Mouse (Mus musculus) left cerebral cortex, postnatal 10 days (tissue): ENCODE results near the gene Sass6. TPM values are rescaled to one million over a fixed set of nuclear protein-coding genes. Genes with fewer than 3 reads are reported as not detected.
"Not testable (repeated sequence)": the region's sequence is repeated elsewhere in the genome, so short reads cannot be mapped to it uniquely, and the experiment has no call there.

Source experiments
- DNase-seq, 2 experiments: peaks; one replicate each; pipeline ENCODE4 v3.0.0; 2021 to 2022; ENCODE audit warnings: low spot score in 2 of 2, mixed read lengths in 1 of 2; ENCODE audit errors: extremely low spot score in 1 of 2
- intact Hi-C: fragments of 180-260 bp; cut with DNase I; formaldehyde crosslinking; loops from one replicate; pipeline ENCODE4 v1.15.1; 2025
- total RNA-seq, 2 experiments: library from RNA; stranded (reverse); gene quantifications; 2 replicates each; pipeline ENCODE4 v1.2.3; 2021

Gene Sass6
- 1 to 10 TPM; 8.9 to 9.9 TPM for total RNA-seq

DNA sequence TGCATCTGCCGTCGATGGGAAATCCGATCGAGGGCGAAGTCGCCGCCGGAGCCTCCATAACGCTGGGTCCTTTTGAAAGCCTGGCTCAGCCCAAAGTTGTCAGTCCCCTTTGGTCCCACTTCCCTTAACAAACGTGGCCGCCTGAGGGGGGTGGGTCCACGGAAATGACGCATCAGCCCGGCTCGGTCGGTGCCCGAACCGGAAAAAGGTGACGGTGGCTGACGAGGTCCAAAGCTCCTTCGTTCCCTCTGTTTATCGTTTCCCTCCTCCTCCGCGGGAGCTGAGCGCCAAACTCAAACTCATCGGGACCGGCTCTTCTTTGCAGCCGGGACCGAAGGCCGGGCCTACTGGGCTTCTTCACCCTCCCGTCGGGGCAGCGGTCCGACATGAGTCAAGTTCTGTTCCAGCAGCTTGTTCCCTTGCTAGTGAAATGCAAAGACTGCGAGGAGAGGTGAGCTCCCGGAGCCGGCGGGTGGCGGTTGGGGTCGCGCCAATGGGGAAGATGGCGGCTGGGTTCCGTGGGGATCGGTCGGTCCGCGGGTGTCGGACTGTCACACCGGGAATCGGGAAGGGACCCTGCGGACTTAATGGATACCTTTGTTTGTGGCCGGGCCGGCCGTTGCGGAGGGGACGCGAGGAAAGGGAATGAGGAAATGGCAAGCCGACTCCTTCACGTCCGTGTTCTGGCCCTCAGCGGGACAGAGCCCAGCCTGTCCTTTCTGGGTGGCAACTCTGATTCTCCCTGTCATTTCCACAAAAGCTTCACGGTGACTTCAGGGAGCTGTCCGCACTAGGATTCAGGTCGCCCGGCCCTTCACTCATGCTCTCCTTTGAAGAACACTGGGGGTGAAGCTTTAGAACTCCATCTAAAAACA is at the start of gene Sass6:
Sass6 (plus strand) TSS at position 255 of the 875 bp plus-strand sequence.
- intact Hi-C loops: loop anchor here (5.0 to 10.0 kb wide), 2 partner anchors 152 to 240 kb away; no protein-coding TSS in a partner anchor
- DNase-seq: peak; percentile 99

DNA sequence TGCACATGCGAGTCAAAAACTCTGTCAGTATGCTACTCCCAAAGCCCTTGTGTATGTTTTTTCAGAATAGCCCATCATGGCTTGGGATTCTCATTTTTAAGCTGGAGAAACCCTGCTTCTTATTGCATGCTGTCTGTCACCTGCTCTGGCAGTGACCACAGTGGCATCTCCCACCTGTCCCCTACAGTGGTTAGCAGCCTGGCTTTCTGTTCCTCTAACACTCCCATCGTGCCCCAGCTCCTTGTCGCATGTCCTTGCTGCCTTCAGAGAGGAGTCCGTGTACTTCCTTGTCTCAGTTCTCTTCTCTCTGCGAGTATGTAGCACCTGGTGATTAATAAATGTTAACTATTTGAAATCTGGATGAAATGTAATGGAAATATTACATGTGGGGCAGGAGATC is 47.4 kb upstream of the Sass6 start:
- DNase-seq: no peak
- intact Hi-C loops: loop anchor here (5.0 kb wide), 1 partner anchor 40 kb away; no protein-coding TSS in a partner anchor

DNA sequence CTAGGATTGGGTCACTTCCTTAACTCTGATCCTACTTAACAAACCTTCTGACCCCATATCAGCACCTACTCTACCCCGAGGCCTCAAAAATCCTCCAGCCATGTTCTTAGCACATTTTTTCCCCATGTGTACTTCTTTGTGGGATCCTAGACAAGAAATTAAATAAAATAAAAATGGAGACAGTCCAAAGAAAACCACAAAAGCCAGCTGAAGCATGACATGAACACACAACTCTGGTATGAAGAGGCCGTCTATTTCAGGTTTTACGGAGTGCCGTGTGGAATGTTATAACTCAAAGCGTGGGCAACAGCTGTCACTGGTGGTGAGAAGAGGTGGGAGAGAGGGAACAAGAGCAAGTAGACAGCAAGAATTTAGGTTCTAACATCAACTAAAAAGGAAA is 43.4 kb upstream of the Sass6 start:
- DNase-seq: no peak
- intact Hi-C loops: no loop called here

DNA sequence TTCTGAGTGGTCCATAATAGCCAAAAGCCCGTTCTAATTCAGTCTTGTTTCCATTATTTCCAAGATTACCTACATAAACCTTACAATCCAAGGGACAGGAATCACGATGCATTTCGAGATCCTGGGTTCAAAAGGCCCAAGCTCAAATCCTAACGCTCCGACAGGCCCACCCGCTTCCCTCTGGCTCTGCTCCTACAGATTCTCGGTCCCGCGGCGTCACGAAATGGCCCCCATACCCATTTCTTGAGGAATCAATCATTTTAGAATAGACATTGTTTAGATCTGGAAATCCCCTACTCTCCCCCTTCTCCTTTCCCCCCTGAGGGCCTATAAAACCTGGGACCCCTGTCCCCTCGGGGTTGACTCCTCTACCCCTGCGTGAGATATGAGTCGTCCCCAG is 33.5 kb upstream of the Sass6 start:
- intact Hi-C loops, DNase-seq: not testable (repeated sequence)

DNA sequence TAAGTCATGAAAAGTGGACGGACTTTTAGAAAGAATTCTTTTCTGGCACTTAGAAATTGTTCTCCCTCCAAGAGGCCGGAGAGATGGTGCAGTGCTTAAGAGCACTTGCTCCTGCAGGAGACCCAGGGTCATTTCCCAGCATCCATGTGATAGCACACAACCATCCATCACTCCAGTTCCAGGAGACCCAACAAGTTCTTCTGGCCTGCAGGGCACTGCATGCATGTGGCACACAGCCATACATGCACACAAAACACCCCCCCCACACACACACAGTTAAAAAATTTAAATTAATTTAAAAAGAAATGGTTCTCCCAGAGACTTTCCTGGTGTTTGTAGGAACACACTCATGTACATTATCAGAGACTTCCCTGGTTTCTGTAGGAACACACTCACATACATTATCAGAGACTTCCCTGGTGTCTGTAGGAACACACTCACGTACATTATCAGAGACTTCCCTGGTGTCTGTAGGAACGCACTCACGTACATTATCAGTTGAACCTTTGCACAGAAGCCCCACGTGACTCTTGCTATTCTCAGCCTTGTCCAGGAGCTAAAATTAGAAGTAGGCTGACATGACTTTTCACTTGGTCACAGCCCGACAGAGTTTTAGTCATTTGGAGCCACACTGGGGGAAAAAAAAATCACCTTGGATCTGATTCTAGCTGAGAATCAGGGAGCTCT is 32.2 kb upstream of the Sass6 start, which contains the start of gene Lrrc39:
Lrrc39 (plus strand) TSS at position 566 of the 687 bp plus-strand sequence.
- intact Hi-C loops: no loop called here
- no peak for DNase-seq

DNA sequence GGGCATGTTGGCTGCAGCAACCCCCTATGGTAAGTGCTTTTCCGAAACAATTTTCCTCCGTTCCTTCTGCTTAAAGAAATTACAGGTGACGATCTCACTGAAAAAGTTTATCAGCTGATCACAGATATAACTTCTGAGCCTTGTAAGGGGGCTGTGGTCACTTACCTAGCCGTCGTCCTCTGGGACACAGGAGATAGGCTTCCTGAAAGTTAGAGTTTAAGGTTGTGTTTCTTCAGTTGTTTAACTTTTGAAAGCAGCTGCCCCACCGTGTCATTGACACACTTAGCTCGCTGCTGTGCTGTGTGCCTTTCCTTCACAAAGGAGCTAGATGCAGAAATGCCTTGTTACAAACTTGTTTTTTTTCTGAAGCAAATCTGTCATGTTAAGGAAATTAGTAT is 31.7 kb upstream of the Sass6 start:
- intact Hi-C loops: no loop called here

DNA sequence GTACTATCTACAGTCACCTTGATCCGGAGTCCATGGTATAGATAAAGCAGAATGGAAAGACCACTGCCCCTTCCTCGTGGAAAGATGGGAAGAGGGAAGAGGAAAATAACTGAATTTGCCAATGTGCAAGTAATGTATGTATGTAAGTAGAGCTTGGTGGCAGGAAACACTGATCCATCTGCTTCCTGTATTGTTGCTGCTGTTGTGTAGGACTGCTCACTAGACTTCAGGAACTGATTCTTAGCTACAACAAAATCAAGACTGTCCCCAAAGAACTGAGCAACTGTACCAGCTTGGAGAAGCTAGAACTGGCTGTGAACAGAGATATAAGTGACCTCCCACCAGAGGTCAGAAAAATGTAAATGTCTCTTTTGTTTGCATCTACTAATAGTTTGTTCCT is 24.2 kb upstream of the Sass6 start:
- intact Hi-C loops: no loop called here
- no peak for DNase-seq

More for the DNA sequence above, 31.7 kb upstream of the Sass6 start:
- no peak for DNase-seq

DNA sequence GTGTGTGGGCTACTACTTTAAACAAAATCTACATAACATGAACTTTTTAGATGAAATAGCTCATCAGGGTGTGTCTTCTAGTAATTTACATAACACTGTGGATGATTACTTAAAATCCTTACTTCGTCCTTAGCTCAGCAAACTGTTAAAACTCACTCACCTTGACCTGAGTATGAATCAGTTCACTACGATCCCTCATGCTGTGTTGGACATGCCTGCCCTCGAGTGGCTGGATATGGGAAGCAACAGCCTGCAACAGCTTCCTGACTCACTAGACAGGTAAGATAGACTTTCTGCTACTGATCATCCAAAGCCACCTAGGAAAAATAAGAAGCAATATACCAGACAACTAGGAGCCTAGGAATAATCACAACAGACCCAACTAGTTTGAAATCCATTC is 17.5 kb upstream of the Sass6 start:
- intact Hi-C loops: loop anchor here (5.0 kb wide), 1 partner anchor 245 kb away; no protein-coding TSS in a partner anchor
- no peak for DNase-seq

DNA sequence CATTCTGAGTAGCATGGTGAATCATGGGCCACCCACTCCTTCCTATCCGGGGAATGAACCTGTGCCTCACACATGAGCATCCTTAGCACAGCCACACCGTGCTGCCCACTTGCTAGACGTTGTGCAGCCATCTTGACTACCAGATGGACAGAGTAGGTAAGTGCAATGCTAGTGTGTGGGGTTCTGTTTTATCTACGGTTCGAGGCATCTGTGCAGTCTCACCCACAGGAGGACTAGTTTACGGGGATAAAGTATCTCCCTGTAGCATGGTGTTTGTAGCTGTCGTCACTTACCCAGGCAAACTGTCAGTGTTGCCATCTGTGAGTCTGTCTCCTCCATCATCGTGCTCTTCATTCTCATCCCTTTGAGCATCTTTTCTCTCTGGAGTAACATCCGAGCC is 12.6 kb upstream of the Sass6 start:
- DNase-seq: no peak
- intact Hi-C loops: no loop called here

DNA sequence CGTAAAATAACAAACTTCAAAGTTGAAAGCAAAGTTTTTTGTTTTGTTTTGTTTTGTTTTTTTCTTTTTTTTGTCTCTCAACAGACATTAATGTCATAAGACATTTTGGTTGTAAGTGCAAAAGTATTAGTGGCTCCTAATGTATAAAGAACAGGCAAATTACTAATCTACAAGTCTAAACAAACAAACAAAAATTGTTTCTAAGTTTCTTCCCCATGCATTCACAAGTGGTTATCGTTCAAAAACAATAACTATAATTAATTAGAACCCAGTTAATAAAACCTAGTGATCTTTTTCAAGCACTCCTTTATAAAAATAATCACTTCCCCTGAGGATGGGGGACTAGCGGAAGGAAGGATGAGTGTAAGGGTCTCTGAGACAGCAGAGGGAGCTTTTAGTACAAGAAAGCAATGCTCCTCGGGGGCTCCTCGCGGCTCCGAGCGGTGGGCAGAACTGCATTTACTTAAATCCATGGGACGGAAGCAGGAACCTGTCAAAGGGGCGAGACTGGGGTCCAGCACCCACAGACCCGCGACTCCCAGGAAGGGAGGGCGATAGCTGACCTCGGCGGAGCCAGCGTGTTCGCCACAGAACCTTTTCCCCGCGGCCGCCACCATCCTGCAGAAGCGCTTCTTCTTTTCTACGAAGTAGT is 580 bp upstream of the Sass6 start:
- peak in 1 of 2 experiments; percentile 31 for DNase-seq
- intact Hi-C loops: loop anchor here (5.0 to 10.0 kb wide), 2 partner anchors 153 to 241 kb away; no protein-coding TSS in a partner anchor

DNA sequence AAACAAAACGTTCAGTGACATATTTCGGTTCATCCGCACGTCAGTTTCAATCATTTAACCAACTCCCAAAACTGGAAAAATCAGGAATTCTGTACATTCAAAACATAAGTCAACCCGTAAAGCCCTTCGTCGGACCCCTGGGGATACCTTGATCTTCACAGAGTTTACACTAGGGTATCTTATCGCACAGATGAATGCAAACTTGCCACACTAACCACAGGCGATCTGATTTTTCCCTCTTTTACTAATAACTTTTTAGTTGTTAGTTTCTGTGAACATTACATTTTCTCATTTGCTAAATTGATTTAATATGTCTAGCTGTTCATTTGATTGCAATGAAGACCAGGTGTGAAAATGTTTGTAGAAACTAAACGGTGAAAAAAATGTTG is 815 bp downstream of the Sass6 start:
- intact Hi-C loops: loop anchor here (10.0 kb wide), 1 partner anchor 239 kb away; no protein-coding TSS in a partner anchor
- no peak for DNase-seq

DNA sequence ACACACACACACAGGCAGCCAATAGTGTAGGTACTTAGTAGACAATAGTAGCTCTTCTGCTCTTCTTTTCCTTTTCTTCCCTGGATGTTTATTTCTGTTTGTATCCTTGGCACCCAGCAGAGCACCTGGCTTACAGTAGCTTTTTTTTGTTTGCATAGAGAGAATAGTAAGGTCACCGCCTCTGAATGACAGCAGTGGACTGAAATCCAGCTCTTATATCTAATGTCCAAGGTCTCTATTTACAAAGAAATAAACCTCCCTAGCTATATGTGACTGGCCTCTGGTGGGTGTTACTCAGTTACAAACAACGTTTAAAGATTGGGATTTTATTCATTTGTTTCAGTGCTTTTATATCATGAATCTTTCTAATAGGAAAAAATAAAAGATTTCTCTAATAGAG is 4.9 kb downstream of the Sass6 start:
- DNase-seq: no peak
- intact Hi-C loops: loop anchor here (10.0 kb wide), 1 partner anchor 235 kb away; no protein-coding TSS in a partner anchor

DNA sequence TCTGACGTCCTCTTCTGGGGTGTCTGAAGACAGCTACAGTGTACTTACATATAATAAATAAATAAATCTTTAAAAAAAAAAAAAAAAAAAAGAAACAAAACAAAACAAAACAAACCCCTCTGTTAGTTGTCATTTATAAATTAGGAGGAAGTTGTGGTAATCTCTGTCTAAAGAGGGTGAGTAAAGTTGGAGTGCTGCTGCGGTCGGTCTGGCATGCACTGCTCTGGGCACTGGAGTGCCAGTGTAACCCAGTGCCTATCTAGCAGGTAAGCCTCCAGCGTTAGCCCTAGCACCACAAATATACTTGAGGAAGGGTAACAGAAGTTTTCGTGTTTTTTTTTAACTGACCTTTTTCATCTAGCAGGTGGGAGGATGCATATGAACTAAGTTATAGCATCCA is 6.2 kb downstream of the Sass6 start:
- intact Hi-C loops: no loop called here
- no peak for DNase-seq

DNA sequence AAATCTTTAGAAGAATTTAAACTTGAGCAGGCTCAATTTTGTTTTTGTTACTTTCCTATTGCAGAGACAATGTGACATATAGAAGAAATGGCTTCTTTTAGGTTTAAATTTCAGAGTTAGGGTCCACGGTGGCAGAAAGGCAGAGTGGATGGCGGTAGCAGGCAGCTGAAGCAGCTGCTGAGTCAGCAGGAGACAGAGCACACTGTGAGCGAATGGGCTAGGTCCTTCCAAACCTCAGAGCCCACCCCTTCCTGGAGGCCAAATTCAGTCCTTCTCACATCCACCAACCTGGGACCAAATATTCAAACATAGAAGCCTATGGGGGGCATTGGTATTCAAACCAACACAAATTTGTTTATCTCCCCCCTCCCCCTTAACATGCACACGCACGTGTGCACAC is 7.0 kb downstream of the Sass6 start:
- DNase-seq: no peak
- intact Hi-C loops: no loop called here

DNA sequence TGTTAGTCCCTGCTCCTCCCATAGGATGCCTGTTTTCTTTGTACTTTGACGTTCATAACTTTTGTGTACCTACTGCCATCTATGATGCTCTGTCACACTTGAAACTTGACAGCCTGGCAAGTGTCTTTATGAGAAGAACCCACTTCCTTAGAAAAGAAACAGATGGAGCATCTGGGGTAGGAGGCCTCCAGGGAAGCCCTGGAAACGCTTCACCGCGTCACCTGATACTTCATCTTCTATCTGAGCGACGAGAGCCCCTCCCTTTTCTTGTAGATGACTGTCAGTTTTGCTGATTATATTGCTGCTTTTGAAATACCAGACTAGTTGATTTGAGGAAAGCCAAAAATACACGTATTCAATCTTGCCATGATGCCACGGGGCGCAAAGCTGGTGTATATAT is 9.8 kb downstream of the Sass6 start:
- intact Hi-C loops: no loop called here
- DNase-seq: no peak

DNA sequence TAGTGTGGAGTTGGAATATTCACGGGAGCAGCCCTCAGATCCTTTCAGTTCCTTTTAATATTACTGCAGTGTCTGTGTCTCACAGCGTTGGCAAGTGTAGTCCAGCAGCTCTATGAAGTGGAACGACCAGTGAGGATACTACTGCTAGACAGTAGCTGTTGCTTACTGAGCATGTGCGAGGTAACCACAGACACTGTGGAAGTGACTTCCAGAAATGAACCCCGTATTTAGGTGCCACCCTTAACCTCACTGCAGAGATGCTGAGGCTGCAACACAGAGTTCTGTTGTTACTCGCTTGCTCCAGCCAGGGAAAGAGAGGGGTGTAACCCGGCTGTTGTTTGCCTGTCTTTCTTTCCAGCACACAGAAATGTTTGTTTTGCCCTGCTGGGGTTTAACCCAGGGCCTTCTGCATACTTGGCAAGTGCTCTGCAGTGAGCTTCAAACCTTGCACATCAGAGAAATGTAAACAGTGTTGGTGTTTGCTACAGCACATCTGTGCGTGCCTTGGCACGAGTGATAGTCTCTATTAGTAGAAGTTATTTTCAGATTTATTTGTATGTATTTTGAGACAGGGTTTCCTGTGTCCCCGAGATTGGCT is 19.6 kb downstream of the Sass6 start, which contains the start of gene Trmt13:
Trmt13 (minus strand) TSS at position 293 of the 598 bp plus-strand sequence.
- intact Hi-C loops: no loop called here
- peak in 1 of 2 experiments; percentile 63 for DNase-seq

DNA sequence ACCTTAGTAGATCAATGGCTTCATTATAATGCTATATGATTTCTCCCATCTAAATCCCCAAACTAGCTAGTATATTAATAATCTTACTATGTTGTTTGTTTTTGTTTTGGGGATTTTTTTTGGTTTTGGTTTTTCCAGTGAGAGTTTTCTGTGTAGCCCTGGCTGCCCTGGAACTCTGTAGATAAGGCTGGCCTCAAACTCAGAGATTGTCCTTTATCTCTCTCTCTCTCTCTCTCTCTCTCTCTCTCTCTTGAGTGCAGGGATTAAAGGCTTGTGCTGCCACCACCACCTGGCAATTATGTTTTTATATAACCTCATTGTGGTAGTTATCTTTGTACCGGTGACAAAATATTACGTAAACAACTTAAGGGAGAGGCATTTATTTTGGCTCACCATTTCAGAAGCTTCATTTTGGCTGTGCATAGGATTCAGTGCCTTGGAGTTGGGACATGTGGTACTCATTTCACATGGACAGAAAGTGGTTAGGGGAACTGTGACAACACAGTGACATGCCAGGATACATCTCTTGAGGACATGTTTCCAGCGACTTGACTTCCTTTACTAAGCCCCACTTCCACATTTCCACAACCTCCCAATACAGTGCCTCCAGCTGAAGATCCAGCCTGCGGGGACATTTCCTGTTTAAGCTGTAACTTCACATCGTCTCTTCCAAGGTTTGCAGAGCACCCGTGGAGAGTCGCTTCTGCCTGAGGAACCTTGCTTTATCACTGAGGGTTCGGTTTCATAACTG is 20.7 kb downstream of the Sass6 start:
- intact Hi-C loops: no loop called here
- DNase-seq: no peak

DNA sequence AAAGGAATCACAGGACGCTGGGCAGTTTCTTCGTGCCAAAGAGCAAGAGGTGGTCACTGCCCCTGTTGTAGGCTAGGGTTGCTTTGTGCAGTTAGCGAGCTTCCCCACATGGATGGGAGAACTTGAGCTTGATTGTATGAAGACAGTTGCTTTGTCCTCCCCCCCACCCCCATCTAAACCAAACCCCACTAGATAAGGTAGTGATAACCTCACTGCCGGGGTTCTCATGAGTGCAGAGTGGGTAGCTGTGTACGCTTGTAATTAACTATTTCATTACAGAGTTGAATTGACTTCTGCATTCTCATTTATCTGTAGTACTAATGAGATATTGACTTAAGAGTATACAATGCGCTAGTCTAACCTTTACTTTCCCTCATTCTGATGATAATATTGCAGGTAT is 24.1 kb downstream of the Sass6 start:
- no peak for DNase-seq
- intact Hi-C loops: no loop called here
